Mouse (Mus musculus) monocyte, adult 5-6 weeks (primary cell): ENCODE results near the gene Specc1. TPM values are rescaled to one million over a fixed set of nuclear protein-coding genes. Genes with fewer than 3 reads are reported as not detected.
A peak's percentile ranks its signal among the peaks of the same experiment; 100 is the strongest.

Experiments
- ATAC-seq: fragments of 153-309, 156-312 bp; replicated peaks from 2 replicates; pipeline ENCODE4 v1.8.0; 2017; ENCODE audit warnings: mild to moderate bottlenecking; ENCODE audit not compliant: low TSS enrichment, insufficient number of reproducible peaks, severe bottlenecking, poor library complexity, low FRiP score
- total RNA-seq: library from RNA; stranded (forward); fragments of 200-1000, 200-491, 200-594 nt; gene quantifications from 3 replicates; pipeline ENCODE4 v1.2.3, GENCODE M21; 2017

Specc1 gene
- total RNA-seq, 1 experiment from 2014 or later, result 41.1 TPM

- no peak for ATAC-seq
Observed at GRCm38 (mm10) chr11:62027705-62028104, 71.1 kb downstream of the Specc1 start.

DNA sequence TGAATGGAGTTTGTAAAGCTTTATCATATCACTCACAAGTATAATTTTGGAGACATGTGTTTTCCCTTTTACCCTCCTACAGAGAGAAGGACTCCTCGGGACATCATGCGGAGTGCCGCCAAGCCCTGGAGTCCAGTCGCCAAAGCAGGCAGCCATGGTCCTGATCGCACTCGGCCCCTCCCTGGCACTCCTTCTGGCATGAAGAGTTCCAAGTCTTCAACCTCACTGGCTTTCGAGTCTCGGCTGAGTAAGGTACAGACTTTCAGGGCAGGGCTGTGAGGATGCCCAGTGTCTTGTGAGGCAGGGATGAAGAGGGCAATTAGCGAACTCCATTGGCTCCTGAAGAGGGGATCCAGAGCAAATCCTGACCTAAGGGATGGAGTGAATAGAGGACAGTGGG, 72.6 kb downstream of the Specc1 start:
- no peak for ATAC-seq

DNA sequence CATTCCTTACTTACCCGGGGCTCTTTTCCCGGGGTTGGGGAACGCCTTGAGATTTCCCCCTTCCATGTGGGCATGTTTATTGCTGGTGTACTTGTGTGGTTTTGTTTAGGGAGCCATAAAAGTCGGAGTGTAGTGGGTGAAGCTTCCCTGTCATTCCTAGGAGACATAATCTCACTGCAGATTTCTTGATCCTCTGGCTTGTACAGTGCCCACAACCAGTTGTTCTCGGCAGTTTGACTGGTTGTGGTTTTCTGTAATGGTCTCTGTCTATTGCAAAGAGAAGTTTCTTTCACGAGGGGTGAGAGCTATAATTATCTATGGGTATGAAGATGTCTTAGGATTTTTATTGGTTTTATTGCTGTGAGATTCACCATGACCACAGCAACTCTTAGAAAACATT, 78.0 kb downstream of the Specc1 start:
- no peak for ATAC-seq

GRCm38 (mm10) chr11:62035220-62035619, 78.7 kb downstream of the Specc1 start:
- ATAC-seq, result no peak

GRCm38 (mm10) chr11:62040122-62040521, 83.6 kb downstream of the Specc1 start:
- ATAC-seq, result no peak

- ATAC-seq, result no peak
Observed at GRCm38 (mm10) chr11:62044627-62045026, 88.1 kb downstream of the Specc1 start.

DNA sequence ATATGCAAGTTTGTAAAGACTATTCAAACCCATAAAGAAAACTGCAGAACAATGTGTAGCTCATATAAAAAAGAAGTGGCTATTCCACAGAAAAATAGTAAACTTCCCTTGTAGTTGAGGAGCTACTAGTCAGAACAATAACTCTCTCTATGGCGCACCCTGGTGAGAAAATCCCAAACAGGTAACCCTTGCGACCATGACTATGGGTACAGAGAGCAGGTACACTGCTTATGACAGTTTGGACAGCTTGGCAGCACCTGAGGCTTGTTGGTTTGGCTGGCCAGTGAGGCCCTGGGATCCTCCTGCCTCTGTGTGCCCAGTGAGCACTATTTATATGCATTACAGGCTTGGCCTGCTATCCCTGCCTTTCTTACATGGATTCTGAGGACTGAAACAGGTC, 89.4 kb downstream of the Specc1 start:
- ATAC-seq, result no peak

- ATAC-seq, result peak; percentile 71
Observed at GRCm38 (mm10) chr11:62047817-62048640, 91.5 kb downstream of the Specc1 start.

DNA sequence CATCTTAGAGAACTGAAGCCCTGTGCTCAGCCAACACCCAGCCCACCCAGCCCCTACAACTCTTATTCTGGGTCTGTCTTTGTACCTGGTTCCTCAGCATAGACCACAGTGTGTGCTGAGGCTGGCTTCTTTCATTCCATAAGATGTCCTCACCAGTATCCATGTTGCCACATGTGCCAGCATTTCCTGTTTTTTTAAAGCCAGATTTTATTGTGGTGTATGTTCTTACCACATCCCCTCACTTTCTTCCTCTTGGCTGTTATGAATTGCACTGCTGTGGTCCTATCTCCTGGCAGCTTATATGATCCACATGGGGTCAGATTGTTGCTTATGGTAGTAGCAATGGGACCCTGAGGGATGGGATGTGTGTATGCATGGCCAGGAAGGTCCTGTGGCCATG, 92.6 kb downstream of the Specc1 start:
- ATAC-seq, result no peak

DNA sequence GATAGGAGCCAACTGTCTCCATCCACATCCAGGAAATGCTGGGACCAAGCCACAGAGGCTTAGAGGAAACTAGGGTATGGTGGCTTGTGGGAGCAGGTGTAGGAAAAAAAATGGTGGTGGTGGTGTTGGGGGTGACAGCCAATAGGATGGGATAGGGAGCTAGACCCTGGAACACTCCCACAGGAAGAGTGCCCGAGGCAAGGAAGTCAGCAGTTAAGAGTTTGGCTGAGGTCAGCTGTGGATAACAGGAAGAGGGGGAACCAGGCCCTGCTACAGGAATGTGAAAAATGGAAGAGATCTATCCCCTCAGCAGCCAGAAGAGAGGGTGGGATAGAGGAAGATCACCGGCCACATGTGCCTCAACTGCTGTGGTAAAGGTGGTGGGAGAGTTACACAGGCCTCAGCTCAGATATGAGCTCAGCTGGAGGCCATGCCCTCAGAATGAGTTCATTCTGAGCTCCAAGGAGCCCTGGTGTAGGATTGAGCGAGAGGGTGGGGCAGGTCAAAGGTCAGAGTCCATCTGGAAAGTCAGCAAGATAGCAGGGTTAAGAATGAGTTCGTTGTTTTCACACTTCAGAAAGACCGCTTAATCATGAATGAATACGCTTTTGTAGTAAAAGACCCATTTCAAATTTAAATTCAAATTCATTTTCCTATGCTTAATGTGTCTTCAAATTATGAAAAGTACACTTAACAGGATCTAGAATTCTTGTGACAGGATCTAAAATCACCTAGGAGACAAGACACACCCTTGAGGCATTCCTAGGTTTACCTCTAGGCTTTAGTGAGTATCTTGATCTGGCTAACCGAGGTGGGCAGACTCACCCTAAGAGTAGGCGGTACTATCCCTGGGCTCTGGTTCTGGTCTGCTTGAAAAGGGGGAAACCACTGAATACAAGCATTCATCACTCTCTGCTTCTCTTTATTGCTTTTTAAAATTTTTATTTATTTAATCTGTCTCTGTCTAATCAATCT, 94.1 kb downstream of the Specc1 start:
- ATAC-seq, result no peak

DNA sequence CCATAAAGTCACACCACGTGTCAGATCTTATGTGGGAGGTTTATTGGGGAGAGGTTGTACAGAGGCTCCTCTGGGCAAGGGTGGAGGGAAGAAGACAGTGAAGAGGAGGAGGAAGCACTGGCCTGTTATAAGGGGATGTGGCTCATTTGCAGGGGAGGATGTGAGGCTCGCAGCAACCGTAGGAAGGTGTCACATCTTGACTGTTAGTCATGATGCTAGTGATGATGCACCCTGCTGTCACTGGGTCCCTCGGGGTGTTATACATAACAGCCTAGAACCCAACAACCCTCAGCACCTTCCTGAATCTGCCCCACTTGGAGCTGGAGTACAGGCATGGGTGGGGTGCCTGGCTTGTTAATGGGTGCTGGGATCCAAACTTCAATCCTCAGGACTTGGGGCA, 94.9 kb downstream of the Specc1 start:
- no peak for ATAC-seq

- no peak for ATAC-seq
Observed at GRCm38 (mm10) chr11:62053928-62054327, 97.4 kb downstream of the Specc1 start.

DNA sequence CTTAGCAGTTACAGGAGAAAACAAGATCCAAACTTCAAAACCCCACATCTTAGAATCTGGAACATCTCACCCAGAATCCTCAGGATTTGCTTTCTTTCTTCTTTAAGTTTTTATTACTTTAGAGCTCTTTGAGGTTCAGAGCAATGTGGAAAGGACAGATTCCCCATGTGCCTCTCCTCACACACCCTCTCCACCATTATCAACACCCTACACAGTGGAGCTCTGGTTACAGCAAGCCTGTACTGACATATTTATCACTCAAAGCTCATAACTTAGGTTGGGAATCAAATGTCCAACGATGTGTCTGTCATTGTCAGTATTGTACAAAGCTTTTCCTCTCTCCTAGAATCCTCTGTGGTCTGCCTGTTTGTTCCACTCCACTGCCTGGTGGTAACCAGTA, 108.0 kb downstream of the Specc1 start:
- no peak for ATAC-seq

DNA sequence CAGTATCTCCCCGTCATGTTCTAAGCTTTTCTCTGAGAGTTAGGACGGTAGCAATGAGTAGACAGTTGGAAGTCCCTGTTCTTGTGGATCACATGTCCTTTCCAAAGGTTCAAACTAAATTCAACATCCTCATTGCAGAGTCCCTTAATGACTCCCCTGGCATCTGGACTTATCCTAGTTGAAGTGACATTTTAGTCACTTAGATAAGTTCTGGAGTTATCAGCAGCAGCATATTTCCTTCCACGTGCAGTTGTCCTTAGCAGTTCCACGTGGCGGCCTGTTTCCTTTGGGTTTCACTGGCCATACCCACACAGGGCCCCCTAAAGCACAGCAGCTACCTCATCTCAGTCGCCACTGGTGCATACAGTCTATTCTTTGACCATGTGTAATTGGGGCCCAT, 109.1 kb downstream of the Specc1 start:
- ATAC-seq, result no peak

GRCm38 (mm10) chr11:62069554-62069953, 113.0 kb downstream of the Specc1 start:
- no peak for ATAC-seq

- no peak for ATAC-seq
Observed at GRCm38 (mm10) chr11:62070206-62070605, 113.6 kb downstream of the Specc1 start.

DNA sequence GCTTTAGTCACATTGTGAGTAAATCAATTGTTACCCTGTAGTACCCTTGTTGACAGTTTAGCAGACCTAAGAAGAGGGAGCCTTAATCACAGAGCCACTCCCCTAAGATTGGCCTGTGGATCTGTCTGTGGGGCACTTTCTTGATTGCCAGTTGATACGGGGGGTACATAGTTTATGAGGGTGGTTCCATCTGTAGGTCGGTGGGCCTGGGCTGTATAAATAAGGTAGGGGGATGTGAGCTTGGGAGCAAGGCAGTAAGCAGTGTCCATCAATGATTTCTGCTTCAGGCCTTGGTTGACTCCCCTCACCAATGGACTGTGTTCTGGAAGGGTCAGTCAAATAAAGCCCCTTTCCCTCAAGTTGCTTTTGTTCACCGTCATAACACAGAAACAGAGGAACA, 115.8 kb downstream of the Specc1 start:
- ATAC-seq, result no peak

- ATAC-seq, result no peak
Observed at GRCm38 (mm10) chr11:62073575-62074140, 117.1 kb downstream of the Specc1 start.

GRCm38 (mm10) chr11:62074578-62074977, 118.0 kb downstream of the Specc1 start:
- ATAC-seq, result no peak
